Mouse (Mus musculus): Measurements from ENCODE around the gene Six5.

The Six5 gene

GRCm38 (mm10) chr7:19147497-19148045, 53.2 kb downstream of the Six5 start:
- peak; percentile 59 for DNase-seq (ENCODE audit: low read depth)

All from NIH3T3 (cell line).